ENCODE assay signal across 19 mouse cellular contexts in the genomic region with DNA sequence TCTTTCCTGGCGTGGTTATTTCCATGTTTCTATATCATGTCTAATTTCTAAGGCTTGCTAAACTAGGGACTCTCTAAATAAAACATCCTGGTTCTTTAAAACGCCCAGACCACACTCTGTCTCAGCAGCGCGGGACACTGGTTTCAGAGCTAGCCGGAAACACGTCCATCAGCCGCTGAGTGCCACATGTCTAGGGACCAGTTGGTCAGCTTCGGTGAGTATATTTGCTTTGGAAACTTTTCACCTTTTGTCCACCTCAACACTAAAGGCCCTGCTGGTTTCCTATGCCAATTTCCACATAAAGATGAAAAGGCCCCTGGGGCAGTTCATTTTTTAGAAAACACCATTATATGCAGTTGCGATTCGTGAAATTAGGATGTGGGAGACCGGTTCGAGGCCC.
DNase-seq lines count a peak whose midpoint lies in the region; ATAC-seq and TF ChIP-seq lines count a peak whose summit lies in the region.
"Had no signal": no experiment of that assay in that cellular context is flagged by ENCODE, and none has a peak within 500 bp of the region (broad histone marks: within the 10 kb centered on the region; RNA-seq: fewer than 3 reads in every experiment).

No protein-coding gene starts in this region.

- TF ChIP-seq CTCF in liver, adult 2 months (IDR thresholded peaks at IDR 0.05; ENCODE audit: low read depth, low read length): no peak
- no peak for TF ChIP-seq CTCF in liver, postnatal 0 days (IDR thresholded peaks at IDR 0.05; ENCODE audit: low read depth)

- TF ChIP-seq POLR2A in liver, adult 2 months (IDR thresholded peaks at IDR 0.05; ENCODE audit: extremely low read depth, insufficient read depth, low read length): no peak

- no peak overlapping the region for H3K9ac ChIP-seq in heart, embryonic 11.5 days (ENCODE audit: low read depth, low read length)
- H3K9ac ChIP-seq in liver, adult 2 months (ENCODE audit: low read depth, low read length): no peak overlapping the region
- H3K9ac ChIP-seq in liver, postnatal 0 days (replicated peaks): 0 out of 2 replicates have a peak overlapping the region, but pooled peaks have one; percentile 16
- H3K9ac ChIP-seq in forebrain, embryonic 16.5 days (replicated peaks; ENCODE audit: low read depth, low read length): no peak overlapping the region
- H3K9ac ChIP-seq: heart, embryonic 15.5 days; hindbrain, embryonic 13.5 days had no signal

- peaks cover 5% of the 10 kb centered on the region; the same call in 1 of the 2 replicates for H3K36me3 ChIP-seq in heart, embryonic 11.5 days (ENCODE audit: control insufficient read depth, insufficient read depth, low read length)
- H3K36me3 ChIP-seq in liver, adult 2 months (ENCODE audit: control insufficient read depth, insufficient read depth, low read length): peaks cover 16% of the 10 kb centered on the region
- peaks cover 98% of the 10 kb centered on the region for H3K36me3 ChIP-seq in megakaryocyte, embryonic 14.5 days (replicated peaks; ENCODE audit: low read length)
- H3K36me3 ChIP-seq in liver, postnatal 0 days (replicated peaks; ENCODE audit: insufficient read depth, low read length): no peaks in the 10 kb centered on the region; the same call in 1 of the 2 replicates
- peaks cover 14% of the 10 kb centered on the region; the same call in 1 of the 2 replicates for H3K36me3 ChIP-seq in forebrain, embryonic 16.5 days (ENCODE audit: control insufficient read depth, insufficient read depth)

- WGBS in heart, embryonic 11.5 days (ENCODE audit: insufficient replicate concordance): 86% methylated on average over 12 of the region's 12 CpGs
- 73% methylated on average over 12 of the region's 12 CpGs for WGBS in liver, adult 2 months
- WGBS in liver, postnatal 0 days (ENCODE audit: insufficient replicate concordance): 80% methylated on average over 12 of the region's 12 CpGs
- 93% methylated on average over 12 of the region's 12 CpGs for WGBS in forebrain, embryonic 16.5 days

- no peaks in the 10 kb centered on the region for H3K9me3 ChIP-seq in heart, embryonic 11.5 days (replicated peaks; ENCODE audit: control insufficient read depth, low read length)
- no peaks in the 10 kb centered on the region for H3K9me3 ChIP-seq in megakaryocyte, embryonic 14.5 days
- no peaks in the 10 kb centered on the region for H3K9me3 ChIP-seq in liver, postnatal 0 days (ENCODE audit: low read length)
- no peaks in the 10 kb centered on the region for H3K9me3 ChIP-seq in forebrain, embryonic 16.5 days (ENCODE audit: control insufficient read depth, low read length)
- H3K9me3 ChIP-seq: embryonic facial prominence, embryonic 10.5 days; heart, embryonic 15.5 days; hindbrain, embryonic 13.5 days had no signal

- no peak overlapping the region for H3K4me3 ChIP-seq in heart, embryonic 11.5 days (ENCODE audit: low read depth, low read length)
- H3K4me3 ChIP-seq in liver, adult 2 months (ENCODE audit: insufficient read depth, low read depth, low read length): no peak overlapping the region
- peak overlapping the region; percentile 81 for H3K4me3 ChIP-seq in megakaryocyte, embryonic 14.5 days (replicated peaks)
- no peak overlapping the region for H3K4me3 ChIP-seq in liver, postnatal 0 days (ENCODE audit: low read depth, low read length)
- H3K4me3 ChIP-seq in forebrain, embryonic 16.5 days (replicated peaks; ENCODE audit: low read length): no peak overlapping the region
- H3K4me3 ChIP-seq: embryonic facial prominence, embryonic 10.5 days; heart, embryonic 15.5 days; hindbrain, embryonic 13.5 days had no signal

- ATAC-seq in heart, embryonic 11.5 days (replicated peaks; ENCODE audit: insufficient number of reproducible peaks, low FRiP score, low TSS enrichment): no peak
- no peak for ATAC-seq in megakaryocyte, adult 5-6 weeks (ENCODE audit: poor library complexity, severe bottlenecking)
- no peak for ATAC-seq in liver, postnatal 0 days
- no peak for ATAC-seq in forebrain, embryonic 16.5 days
- ATAC-seq: forebrain, embryonic 14.5 days; hindbrain, postnatal 0 days had no signal

- TF ChIP-seq EP300 in liver, postnatal 0 days (IDR thresholded peaks at IDR 0.05; ENCODE audit: low read depth): no peak

- peak overlapping the region; percentile 72 for H3K27ac ChIP-seq in heart, embryonic 11.5 days (ENCODE audit: low read depth, low read length)
- peak overlapping the region; percentile 96 for H3K27ac ChIP-seq in liver, adult 2 months (replicated peaks; ENCODE audit: insufficient read depth, low read depth, low read length)
- peak overlapping the region; percentile 62 for H3K27ac ChIP-seq in liver, postnatal 0 days (ENCODE audit: low read depth)
- no peak overlapping the region for H3K27ac ChIP-seq in forebrain, embryonic 16.5 days (ENCODE audit: low read length)
- H3K27ac ChIP-seq: hindbrain, embryonic 13.5 days; hindbrain, postnatal 0 days had no signal

- no peaks in the 10 kb centered on the region for H3K27me3 ChIP-seq in heart, embryonic 11.5 days (ENCODE audit: control insufficient read depth, insufficient read depth, low read length)
- no peaks in the 10 kb centered on the region for H3K27me3 ChIP-seq in liver, adult 2 months (ENCODE audit: control insufficient read depth, insufficient read depth, low read length)
- no peaks in the 10 kb centered on the region for H3K27me3 ChIP-seq in megakaryocyte, embryonic 14.5 days (replicated peaks)
- H3K27me3 ChIP-seq in liver, postnatal 0 days (ENCODE audit: insufficient read depth, low read length): no peaks in the 10 kb centered on the region
- H3K27me3 ChIP-seq in forebrain, embryonic 16.5 days (replicated peaks; ENCODE audit: control insufficient read depth, insufficient read depth, low read length): no peaks in the 10 kb centered on the region
- H3K27me3 ChIP-seq: heart, embryonic 15.5 days; hindbrain, embryonic 13.5 days had no signal

- peaks cover 10% of the 10 kb centered on the region; the same call in 1 of the 2 replicates for H3K79me2 ChIP-seq in liver, adult 2 months (ENCODE audit: control insufficient read depth, insufficient read depth, low read length)

- DNase-seq in heart, adult 8-10 months (ENCODE audit: low spot score): no peak
- peak; percentile 61 for DNase-seq in liver, adult 2 months (ENCODE audit: extremely low read depth, low read depth, low spot score)
- DNase-seq in liver: no peak
- no peak for DNase-seq in liver, postnatal 0 days
- DNase-seq: adrenal gland, postnatal 14 days; cerebellum, adult 18-20 months; cerebellum, adult 9-11 months; gastrocnemius, postnatal 36 days; heart, adult 18-20 months; heart, postnatal 14 days had no signal

- no peak overlapping the region for H3K4me2 ChIP-seq in heart, embryonic 11.5 days
- H3K4me2 ChIP-seq in liver, postnatal 0 days (ENCODE audit: low read depth, low read length): no peak overlapping the region
- no peak overlapping the region for H3K4me2 ChIP-seq in forebrain, embryonic 16.5 days (ENCODE audit: low read length)
- H3K4me2 ChIP-seq: heart, embryonic 15.5 days; hindbrain, embryonic 13.5 days had no signal

- H3K4me1 ChIP-seq in heart, embryonic 11.5 days (ENCODE audit: control insufficient read depth, insufficient read depth, low read length): peaks cover 19% of the 10 kb centered on the region
- H3K4me1 ChIP-seq in liver, adult 2 months (ENCODE audit: control insufficient read depth, insufficient read depth, low read length): peaks cover 25% of the 10 kb centered on the region
- H3K4me1 ChIP-seq in megakaryocyte, embryonic 14.5 days: peaks cover 100% of the 10 kb centered on the region
- H3K4me1 ChIP-seq in liver, postnatal 0 days (ENCODE audit: insufficient read depth): peaks cover 36% of the 10 kb centered on the region
- H3K4me1 ChIP-seq in forebrain, embryonic 16.5 days (replicated peaks; ENCODE audit: control insufficient read depth, insufficient read depth, low read length): no peaks in the 10 kb centered on the region
- H3K4me1 ChIP-seq: hindbrain, embryonic 13.5 days had no signal
